Mouse (Mus musculus) intestine, embryonic 15.5 days (tissue): ENCODE measurements around the gene Arhgap10. TPM values are rescaled to one million over a fixed set of nuclear protein-coding genes. Genes with fewer than 3 reads are reported as not detected.
A peak's percentile ranks its signal among the peaks of the same experiment; 100 is the strongest.

Experiments used
- ATAC-seq: fragments of 200-750 bp; cut with Nextera tagmentation; 2 replicates; pipeline ENCODE4 v1.8.0; 2017; ENCODE audit warnings: moderate TSS enrichment, moderate library complexity
- H3K27ac ChIP-seq: fragments of 300-500 bp; sonication (generic); 2 replicates; pipeline ENCODE4 v1.5.1; 2015; ENCODE audit warnings: mild to moderate bottlenecking, inconsistent platforms
- H3K27me3 ChIP-seq: fragments of 300-500 bp; sonication (generic); replicated peaks from 2 replicates; pipeline ENCODE4 v1.6.1; 2015; ENCODE audit warnings: inconsistent platforms
- H3K36me3 ChIP-seq: fragments of 300-500 bp; sonication (generic); 2 replicates; pipeline ENCODE4 v1.6.1; 2015; ENCODE audit warnings: inconsistent platforms
- H3K4me1 ChIP-seq: fragments of 300-500 bp; sonication (generic); replicated peaks from 2 replicates; pipeline ENCODE4 v1.6.1; 2015; ENCODE audit warnings: inconsistent platforms
- H3K4me2 ChIP-seq: fragments of 300-500 bp; sonication (generic); replicated peaks from 2 replicates; pipeline ENCODE4 v1.6.1; 2015; ENCODE audit warnings: mild to moderate bottlenecking, inconsistent platforms
- H3K4me3 ChIP-seq: fragments of 300-500 bp; sonication (generic); replicated peaks from 2 replicates; pipeline ENCODE4 v1.5.1; 2015; ENCODE audit warnings: inconsistent platforms
- H3K9ac ChIP-seq: fragments of 300-500 bp; sonication (generic); 2 replicates; pipeline ENCODE4 v1.6.1; 2015; ENCODE audit warnings: inconsistent platforms
- H3K9me3 ChIP-seq: fragments of 300-500 bp; sonication (generic); 2 replicates; pipeline ENCODE4 v1.6.1; 2016; ENCODE audit warnings: inconsistent platforms
- WGBS: fragments of 180-500 bp; shearing (Covaris S2); methylation state at CpG from one replicate; pipeline ENCODE4 v1.1.7; 2015; 5-methylcytosine and 5-hydroxymethylcytosine counted together
- polyA plus RNA-seq: library from polyadenylated mRNA; unstranded; fragments of >200 nt; fragmentation: Nextera tagmentation; extraction: Ambion mirVana; gene quantifications from 2 replicates; pipeline ENCODE4 v1.2.1, GENCODE M21; 2015

The Arhgap10 gene
- polyA plus RNA-seq, 1 experiment from 2014 or later, result 30.9 TPM

GRCm38 (mm10) chr8:77408527-77409215 is 109.1 kb downstream of the Arhgap10 start:
- Histone ChIP-seq H3K4me1 (no peaks in the 10 kb centered on the region), H3K4me2 (no peak overlapping the region), H3K36me3 (0 out of 2 replicates have a peak, but pooled peaks cover 13% of the 10 kb centered on the region), H3K27ac (no peak overlapping the region), H3K9me3 (no peaks in the 10 kb centered on the region), H3K27me3 (no peaks in the 10 kb centered on the region), H3K4me3 (no peak overlapping the region), H3K9ac (no peak overlapping the region)
- 89% methylated on average over 19 of the region's 19 CpGs for WGBS
- ATAC-seq, result no peak

DNA sequence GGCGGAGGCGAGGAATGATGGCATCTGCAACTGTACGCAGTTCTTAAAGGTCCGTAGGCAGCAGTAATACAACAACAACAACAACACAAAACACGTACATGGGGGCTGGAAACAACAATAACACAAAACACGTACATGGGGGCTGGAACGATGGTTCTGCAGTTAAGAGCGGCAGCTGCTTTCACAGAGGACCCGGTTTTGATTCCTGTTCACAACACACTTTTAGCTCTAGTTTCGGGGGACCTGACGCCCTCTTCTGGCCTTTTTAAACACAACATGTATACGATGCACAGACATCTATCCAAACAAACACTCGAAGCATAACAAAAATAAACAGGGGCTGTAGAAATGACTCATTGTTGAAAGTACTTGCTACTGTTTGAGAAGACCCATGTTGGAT is 110.9 kb downstream of the Arhgap10 start:
- no peaks in the 10 kb centered on the region for H3K9me3 ChIP-seq
- 0 out of 2 replicates have a peak, but pooled peaks cover 12% of the 10 kb centered on the region for H3K36me3 ChIP-seq
- H3K4me1 ChIP-seq, result no peaks in the 10 kb centered on the region
- H3K4me3 ChIP-seq, result no peak overlapping the region
- no peaks in the 10 kb centered on the region for H3K27me3 ChIP-seq
- H3K4me2 ChIP-seq, result no peak overlapping the region
- no peak overlapping the region for H3K27ac ChIP-seq
- WGBS, result 85% methylated on average over 13 of the region's 13 CpGs
- H3K9ac ChIP-seq, result no peak overlapping the region
- no peak for ATAC-seq

- Histone ChIP-seq H3K4me1 (no peaks in the 10 kb centered on the region), H3K27me3 (no peaks in the 10 kb centered on the region), H3K27ac (no peak overlapping the region), H3K9ac (no peak overlapping the region), H3K4me2 (no peak overlapping the region), H3K36me3 (0 out of 2 replicates have a peak, but pooled peaks cover 9% of the 10 kb centered on the region), H3K4me3 (no peak overlapping the region), H3K9me3 (no peaks in the 10 kb centered on the region)
- WGBS, result 92% methylated on average over 5 of the region's 5 CpGs
- no peak for ATAC-seq
Observed at GRCm38 (mm10) chr8:77406444-77406843, 111.3 kb downstream of the Arhgap10 start.

DNA sequence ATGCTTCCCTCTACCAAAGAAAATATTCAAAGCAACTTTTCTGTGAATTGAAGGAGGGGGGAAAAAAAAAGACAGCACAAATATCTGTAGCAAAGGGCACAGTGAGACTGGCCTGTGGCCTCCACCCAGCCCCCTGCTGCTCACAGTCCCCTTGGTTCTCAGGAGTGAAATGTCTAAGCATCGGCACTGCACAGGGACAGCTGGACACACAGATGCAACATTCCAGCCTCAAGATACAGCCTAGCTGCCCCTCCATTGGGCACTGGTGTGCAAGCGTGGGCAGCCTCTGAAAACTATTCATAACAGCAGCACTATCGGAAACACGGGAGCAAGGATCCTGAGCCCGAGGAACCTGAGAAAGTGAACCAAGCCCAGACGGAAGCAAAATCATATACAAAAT is 113.7 kb downstream of the Arhgap10 start:
- no peak for ATAC-seq
- Histone ChIP-seq H3K36me3 (0 out of 2 replicates have a peak, but pooled peaks cover 5% of the 10 kb centered on the region), H3K9ac (no peak overlapping the region), H3K4me1 (no peaks in the 10 kb centered on the region), H3K4me3 (no peak overlapping the region), H3K27me3 (no peaks in the 10 kb centered on the region), H3K9me3 (no peaks in the 10 kb centered on the region), H3K4me2 (no peak overlapping the region), H3K27ac (no peak overlapping the region)
- WGBS, result 70% methylated on average over 6 of the region's 6 CpGs

DNA sequence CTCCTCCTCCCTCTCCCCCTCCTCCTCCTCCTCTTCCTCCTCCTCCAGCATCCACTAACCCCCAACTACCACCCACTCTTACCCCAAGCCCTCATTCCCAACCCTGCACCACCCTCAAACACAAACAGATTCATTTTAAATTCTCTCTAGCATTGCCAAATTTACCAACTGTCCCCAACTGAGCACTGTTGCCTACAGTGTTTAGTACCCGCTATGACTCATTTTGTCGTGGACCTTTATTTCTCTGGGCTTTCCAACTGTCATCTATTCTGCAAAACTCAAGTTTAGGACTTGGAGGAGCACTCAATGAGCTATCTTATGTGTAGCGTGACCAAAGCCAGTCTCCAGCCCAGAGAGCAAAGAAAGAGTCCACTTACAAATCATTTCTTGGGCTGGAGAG is 115.8 kb downstream of the Arhgap10 start:
- Histone ChIP-seq H3K9ac (no peak overlapping the region), H3K27ac (no peak overlapping the region), H3K27me3 (no peaks in the 10 kb centered on the region), H3K9me3 (peaks cover 10% of the 10 kb centered on the region; the same call in 1 of the 2 replicates), H3K36me3 (peaks cover 18% of the 10 kb centered on the region), H3K4me3 (no peak overlapping the region), H3K4me2 (no peak overlapping the region), H3K4me1 (no peaks in the 10 kb centered on the region)
- WGBS, result 89% methylated on average over 3 of the region's 3 CpGs
- ATAC-seq, result no peak

DNA sequence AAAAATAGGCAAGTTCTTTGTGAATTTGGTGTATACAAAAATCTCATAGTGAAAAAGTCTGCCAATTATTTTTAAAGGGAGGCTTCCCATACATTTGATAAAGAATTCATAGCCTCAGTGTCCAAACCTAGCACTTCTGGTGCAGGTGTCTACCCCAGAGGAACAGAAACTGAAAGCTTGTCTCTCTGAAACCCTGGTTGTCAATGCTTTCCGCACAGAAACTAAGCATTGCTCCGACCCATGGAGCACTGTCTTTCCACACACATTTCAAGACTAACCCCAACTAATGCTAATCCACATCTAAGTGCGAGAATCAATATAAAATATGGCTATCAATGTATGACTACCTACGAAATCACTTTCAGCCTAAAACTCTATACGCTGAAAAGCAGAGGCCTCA is 116.6 kb downstream of the Arhgap10 start:
- Histone ChIP-seq H3K9me3 (peaks cover 13% of the 10 kb centered on the region; the same call in 1 of the 2 replicates), H3K27me3 (no peaks in the 10 kb centered on the region), H3K4me3 (no peak overlapping the region), H3K27ac (no peak overlapping the region), H3K9ac (no peak overlapping the region), H3K4me2 (no peak overlapping the region), H3K36me3 (peaks cover 26% of the 10 kb centered on the region), H3K4me1 (no peaks in the 10 kb centered on the region)
- ATAC-seq, result no peak
- 90% methylated on average over 5 of the region's 5 CpGs for WGBS

GRCm38 (mm10) chr8:77384080-77384479 is 133.7 kb downstream of the Arhgap10 start:
- 94% methylated on average over 6 of the region's 6 CpGs for WGBS
- Histone ChIP-seq H3K27me3 (no peaks in the 10 kb centered on the region), H3K27ac (no peak overlapping the region), H3K9ac (no peak overlapping the region), H3K4me2 (no peak overlapping the region), H3K36me3 (no peaks in the 10 kb centered on the region; the same call in 1 of the 2 replicates), H3K4me3 (no peak overlapping the region), H3K4me1 (no peaks in the 10 kb centered on the region), H3K9me3 (no peaks in the 10 kb centered on the region)
- ATAC-seq, result no peak

DNA sequence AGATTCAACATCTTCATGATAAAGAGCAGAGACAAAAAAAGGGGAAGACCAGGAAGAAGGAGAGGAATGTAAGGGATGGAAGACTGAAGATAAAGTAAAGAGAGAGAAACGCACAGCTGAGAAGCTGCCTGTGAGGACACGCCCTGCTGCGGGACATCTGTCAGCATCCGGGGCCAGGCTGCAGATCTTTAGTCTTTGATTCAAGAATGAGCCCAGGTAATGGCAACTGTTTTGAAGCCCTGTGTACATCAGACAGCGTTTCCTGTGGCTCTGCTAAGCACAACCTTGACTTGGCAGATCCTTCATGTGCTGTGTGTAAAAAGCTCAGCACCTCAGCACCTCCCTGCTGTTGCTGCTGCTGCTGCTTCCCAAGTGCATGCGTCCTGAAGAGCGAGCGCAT is 134.1 kb downstream of the Arhgap10 start:
- H3K9me3 ChIP-seq, result no peaks in the 10 kb centered on the region
- H3K4me2 ChIP-seq, result no peak overlapping the region
- no peak overlapping the region for H3K27ac ChIP-seq
- H3K9ac ChIP-seq, result no peak overlapping the region
- no peak overlapping the region for H3K4me3 ChIP-seq
- no peak for ATAC-seq
- H3K27me3 ChIP-seq, result no peaks in the 10 kb centered on the region
- no peaks in the 10 kb centered on the region; the same call in 1 of the 2 replicates for H3K36me3 ChIP-seq
- 84% methylated on average over 8 of the region's 8 CpGs for WGBS
- no peaks in the 10 kb centered on the region for H3K4me1 ChIP-seq

GRCm38 (mm10) chr8:77380844-77381243 is 136.9 kb downstream of the Arhgap10 start:
- Histone ChIP-seq H3K4me3 (no peak overlapping the region), H3K27me3 (no peaks in the 10 kb centered on the region), H3K9ac (no peak overlapping the region), H3K27ac (no peak overlapping the region), H3K4me2 (no peak overlapping the region), H3K36me3 (no peaks in the 10 kb centered on the region; the same call in 1 of the 2 replicates), H3K4me1 (no peaks in the 10 kb centered on the region), H3K9me3 (no peaks in the 10 kb centered on the region)
- 67% methylated on average over 6 of the region's 6 CpGs for whole genome bisulfite sequencing
- ATAC-seq, result no peak

GRCm38 (mm10) chr8:77379300-77379699 is 138.5 kb downstream of the Arhgap10 start:
- 62% methylated on average over 11 of the region's 11 CpGs for WGBS
- H3K36me3 ChIP-seq, result no peaks in the 10 kb centered on the region; the same call in 1 of the 2 replicates
- no peak for ATAC-seq
- H3K4me2 ChIP-seq, result no peak overlapping the region
- H3K4me3 ChIP-seq, result no peak overlapping the region
- H3K27me3 ChIP-seq, result no peaks in the 10 kb centered on the region
- H3K4me1 ChIP-seq, result no peaks in the 10 kb centered on the region
- no peak overlapping the region for H3K27ac ChIP-seq
- H3K9ac ChIP-seq, result no peak overlapping the region
- no peaks in the 10 kb centered on the region for H3K9me3 ChIP-seq

DNA sequence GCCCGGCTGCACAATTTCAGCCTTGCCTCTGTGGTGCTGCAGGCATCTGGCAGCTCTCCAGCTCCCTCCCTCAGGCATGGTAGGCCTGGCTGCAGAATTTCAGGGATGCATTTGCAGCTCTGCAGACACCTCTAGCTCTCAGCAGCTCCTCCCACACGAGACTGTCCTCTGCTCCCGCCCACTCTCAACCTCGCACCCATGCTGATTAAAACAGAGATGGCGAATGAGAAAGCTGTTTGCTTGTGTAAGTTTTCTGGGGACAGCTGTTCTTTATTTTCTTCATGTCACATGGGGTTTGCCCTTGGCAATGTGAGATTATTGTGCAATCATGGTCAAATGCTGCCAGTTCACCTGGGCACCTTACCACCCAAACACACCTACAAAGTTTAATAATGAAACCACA is 141.3 kb downstream of the Arhgap10 start:
- no peak overlapping the region for H3K9ac ChIP-seq
- no peak overlapping the region for H3K27ac ChIP-seq
- peaks cover 4% of the 10 kb centered on the region; the same call in 1 of the 2 replicates for H3K36me3 ChIP-seq
- H3K4me3 ChIP-seq, result no peak overlapping the region
- no peak overlapping the region for H3K4me2 ChIP-seq
- ATAC-seq, result 0 out of 2 replicates have a peak, but pooled peaks have one; percentile 20
- WGBS, result 34% methylated on average over 5 of the region's 5 CpGs
- H3K9me3 ChIP-seq, result no peaks in the 10 kb centered on the region
- no peaks in the 10 kb centered on the region for H3K27me3 ChIP-seq
- H3K4me1 ChIP-seq, result no peaks in the 10 kb centered on the region

GRCm38 (mm10) chr8:77375999-77376398 is 141.8 kb downstream of the Arhgap10 start:
- no peak overlapping the region for H3K9ac ChIP-seq
- no peaks in the 10 kb centered on the region for H3K4me1 ChIP-seq
- no peak overlapping the region for H3K4me2 ChIP-seq
- H3K9me3 ChIP-seq, result no peaks in the 10 kb centered on the region
- WGBS, result 89% methylated on average over 2 of the region's 2 CpGs
- H3K36me3 ChIP-seq, result peaks cover 4% of the 10 kb centered on the region; the same call in 1 of the 2 replicates
- H3K27ac ChIP-seq, result no peak overlapping the region
- H3K27me3 ChIP-seq, result no peaks in the 10 kb centered on the region
- no peak overlapping the region for H3K4me3 ChIP-seq
- no peak for ATAC-seq

- no peak for ATAC-seq
Observed at GRCm38 (mm10) chr8:77371006-77371405, 146.7 kb downstream of the Arhgap10 start.

More at GRCm38 (mm10) chr8:77371006-77371405, 146.7 kb downstream of the Arhgap10 start:
- 89% methylated on average over 6 of the region's 6 CpGs for WGBS
- Histone ChIP-seq H3K4me3 (no peak overlapping the region), H3K27ac (no peak overlapping the region), H3K9ac (no peak overlapping the region), H3K4me2 (no peak overlapping the region), H3K36me3 (peaks cover 4% of the 10 kb centered on the region; the same call in 1 of the 2 replicates), H3K27me3 (no peaks in the 10 kb centered on the region), H3K9me3 (no peaks in the 10 kb centered on the region), H3K4me1 (no peaks in the 10 kb centered on the region)
